Mouse (Mus musculus) bone marrow macrophage, adult 2 months (primary cell): ENCODE data around the gene Kmt2e.

ENCODE experiments used
- CTCF ChIP-seq: IDR thresholded peaks from 2 replicates; pipeline ENCODE4 v1.5.1; 2012; ENCODE audit warnings: low read depth, mild to moderate bottlenecking, low read length, moderate library complexity
- POLR2A ChIP-seq: IDR thresholded peaks from 2 replicates; pipeline ENCODE4 v1.6.1; 2012; ENCODE audit warnings: mild to moderate bottlenecking, low read depth, low read length, borderline replicate concordance

DNA sequence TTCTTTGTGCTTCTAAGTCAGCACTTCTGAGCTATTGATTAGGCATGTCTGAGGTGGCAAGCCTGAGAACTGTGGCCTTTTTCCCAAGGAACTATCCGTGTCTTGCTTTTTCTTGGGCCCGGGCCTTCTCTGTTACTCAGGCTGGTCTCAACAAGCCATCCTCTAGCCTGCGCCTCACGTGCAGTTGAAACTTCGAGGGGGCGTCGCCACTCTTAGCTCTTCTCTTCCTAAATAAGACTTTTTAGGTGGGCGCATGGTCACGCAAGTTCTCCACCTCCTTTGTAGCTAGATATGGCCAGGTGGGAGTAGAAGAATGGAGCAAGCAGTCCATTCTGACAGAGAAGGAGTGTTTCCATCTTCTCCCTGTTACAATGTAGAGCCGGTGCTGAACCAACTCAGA is 22.6 kb upstream of the Kmt2e start:
- TF ChIP-seq CTCF = no peak
- no peak for TF ChIP-seq POLR2A
